9 mouse cellular contexts compared by ENCODE assay signal in the genomic region with DNA sequence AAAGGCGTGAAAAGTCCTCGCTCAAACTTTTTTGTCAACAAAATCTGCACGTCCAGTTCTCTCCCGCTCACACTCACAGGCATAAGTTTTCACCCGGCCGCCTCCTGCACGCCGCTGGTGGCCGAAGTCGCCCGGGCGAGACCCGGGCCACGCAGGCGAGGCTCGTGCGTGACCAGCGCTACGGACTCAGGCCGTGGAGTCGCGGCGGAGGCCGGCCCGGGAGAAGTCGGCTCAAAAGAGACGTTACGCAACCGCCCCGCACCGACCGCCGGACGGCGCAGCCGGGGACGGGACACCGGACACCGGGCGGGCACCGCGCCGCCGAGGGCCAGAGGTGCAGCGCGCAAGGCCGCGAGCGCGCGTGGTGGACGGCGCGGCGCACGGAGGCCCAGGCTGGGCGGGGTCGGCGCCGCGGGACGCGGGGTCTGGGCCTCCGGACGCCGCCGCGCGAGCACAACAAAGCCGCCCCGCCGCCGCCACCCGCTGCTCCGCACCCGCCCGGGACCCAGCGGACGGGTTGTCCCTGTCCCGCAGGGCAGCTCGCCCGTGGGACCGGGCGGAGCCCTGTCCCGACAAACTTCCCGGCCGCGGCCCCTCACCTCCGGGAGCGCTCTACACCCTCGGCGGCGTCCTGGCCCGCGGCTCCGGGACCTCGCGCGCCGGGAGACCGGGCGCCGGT. TPM values are rescaled to one million over a fixed set of nuclear protein-coding genes. Genes with fewer than 3 reads are reported as not detected.
DNase-seq lines count a peak whose midpoint lies in the region; ATAC-seq lines count a peak whose summit lies in the region.
"Had no signal": no experiment of that assay in that cellular context is flagged by ENCODE, and none has a peak within 500 bp of the region (broad histone marks: within the 10 kb centered on the region; RNA-seq: fewer than 3 reads in every experiment).

No protein-coding gene starts in this region.

- H3K9ac ChIP-seq in hindbrain, embryonic 16.5 days (ENCODE audit: low read depth, low read length) = peak overlapping the region; percentile 82
- peak overlapping the region; percentile 94 for H3K9ac ChIP-seq in limb, embryonic 15.5 days
- H3K9ac ChIP-seq in midbrain, embryonic 14.5 days (replicated peaks; ENCODE audit: low read length) = peak overlapping the region; percentile 81
- peak overlapping the region; percentile 92 for H3K9ac ChIP-seq in stomach, embryonic 14.5 days (replicated peaks; ENCODE audit: low read depth, low read length)

- H3K27me3 ChIP-seq in hindbrain, embryonic 16.5 days (replicated peaks; ENCODE audit: control insufficient read depth, insufficient read depth, low read length) = no peaks in the 10 kb centered on the region
- H3K27me3 ChIP-seq in limb, embryonic 15.5 days = no peaks in the 10 kb centered on the region
- no peaks in the 10 kb centered on the region; the same call in 1 of the 2 replicates for H3K27me3 ChIP-seq in midbrain, embryonic 14.5 days (ENCODE audit: control insufficient read depth, insufficient read depth, low read length)
- no peaks in the 10 kb centered on the region for H3K27me3 ChIP-seq in stomach, embryonic 14.5 days (ENCODE audit: control insufficient read depth, insufficient read depth, low read length)

- peak; percentile 28 for ATAC-seq in frontal cortex, adult (ENCODE audit: low TSS enrichment)
- peak; percentile 67 for ATAC-seq in hindbrain, embryonic 16.5 days
- peak; percentile 66 for ATAC-seq in limb, embryonic 15.5 days (ENCODE audit: insufficient number of reproducible peaks, low FRiP score, low TSS enrichment, low read depth)
- peak; percentile 59 for ATAC-seq in midbrain, embryonic 14.5 days (ENCODE audit: low FRiP score, low TSS enrichment)
- peak; percentile 76 for ATAC-seq in stomach, embryonic 14.5 days (ENCODE audit: insufficient number of reproducible peaks, insufficient read depth, low FRiP score, low read depth)

- DNase-seq in frontal cortex, postnatal 25 days (ENCODE audit: low spot score in 2 of 2) = no peak
- peak; percentile 55 to 67 for DNase-seq in cerebellum, postnatal 14 days
- DNase-seq in gastrocnemius, postnatal 10 days = peak; percentile 74
- DNase-seq in midbrain, embryonic 14.5 days = peak; percentile 67

- H3K27ac ChIP-seq in hindbrain, embryonic 16.5 days (ENCODE audit: low read depth, low read length) = peak overlapping the region; percentile 86
- H3K27ac ChIP-seq in limb, embryonic 15.5 days = peak overlapping the region; percentile 98
- peak overlapping the region; percentile 78 for H3K27ac ChIP-seq in midbrain, embryonic 14.5 days (replicated peaks; ENCODE audit: low read depth, low read length)
- H3K27ac ChIP-seq in stomach, embryonic 14.5 days (ENCODE audit: low read length) = peak overlapping the region; percentile 94

- peaks cover 10% of the 10 kb centered on the region for H3K4me1 ChIP-seq in hindbrain, embryonic 16.5 days (ENCODE audit: control insufficient read depth, insufficient read depth, low read depth, low read length)
- peaks cover 32% of the 10 kb centered on the region for H3K4me1 ChIP-seq in limb, embryonic 15.5 days
- H3K4me1 ChIP-seq in midbrain, embryonic 14.5 days (ENCODE audit: control insufficient read depth, insufficient read depth, low read length) = peaks cover 18% of the 10 kb centered on the region; the same call in 1 of the 2 replicates
- H3K4me1 ChIP-seq in stomach, embryonic 14.5 days (ENCODE audit: control insufficient read depth, insufficient read depth, low read length) = peaks cover 14% of the 10 kb centered on the region; the same call in 1 of the 2 replicates

- under 1% methylated on average over 100 of the region's 103 CpGs for WGBS in hindbrain, embryonic 16.5 days
- under 1% methylated on average over 72 of the region's 103 CpGs for whole genome bisulfite sequencing in limb, embryonic 15.5 days
- under 1% methylated on average over 81 of the region's 103 CpGs for WGBS in midbrain, embryonic 14.5 days
- WGBS in stomach, embryonic 14.5 days = 0% methylated on average over 77 of the region's 103 CpGs

- peak overlapping the region; percentile 91 for H3K4me3 ChIP-seq in hindbrain, embryonic 16.5 days (ENCODE audit: low read length)
- H3K4me3 ChIP-seq in limb, embryonic 15.5 days = peak overlapping the region; percentile 95
- peak overlapping the region; percentile 91 for H3K4me3 ChIP-seq in midbrain, embryonic 14.5 days (replicated peaks; ENCODE audit: low read depth, low read length)
- peak overlapping the region; percentile 87 for H3K4me3 ChIP-seq in stomach, embryonic 14.5 days (ENCODE audit: low read depth, low read length)

- H3K36me3 ChIP-seq in hindbrain, embryonic 16.5 days (ENCODE audit: control insufficient read depth, insufficient read depth, low read length) = no peaks in the 10 kb centered on the region
- H3K36me3 ChIP-seq in limb, embryonic 15.5 days = no peaks in the 10 kb centered on the region
- no peaks in the 10 kb centered on the region for H3K36me3 ChIP-seq in midbrain, embryonic 14.5 days (ENCODE audit: control insufficient read depth, insufficient read depth, low read length)
- H3K36me3 ChIP-seq in stomach, embryonic 14.5 days (ENCODE audit: control insufficient read depth, insufficient read depth, low read length) = no peaks in the 10 kb centered on the region

- H3K4me2 ChIP-seq in hindbrain, embryonic 16.5 days (ENCODE audit: low read length) = peak overlapping the region; percentile 84
- H3K4me2 ChIP-seq in limb, embryonic 15.5 days = peak overlapping the region; percentile 70
- peak overlapping the region; percentile 92 for H3K4me2 ChIP-seq in midbrain, embryonic 14.5 days (ENCODE audit: low read length)
- H3K4me2 ChIP-seq in stomach, embryonic 14.5 days (replicated peaks; ENCODE audit: low read depth, low read length) = peak overlapping the region; percentile 77

- no peaks in the 10 kb centered on the region for H3K9me3 ChIP-seq in hindbrain, embryonic 16.5 days (ENCODE audit: control insufficient read depth, low read length)
- no peaks in the 10 kb centered on the region for H3K9me3 ChIP-seq in limb, embryonic 15.5 days
- H3K9me3 ChIP-seq in midbrain, embryonic 14.5 days (ENCODE audit: control insufficient read depth, low read length) = no peaks in the 10 kb centered on the region
- no peaks in the 10 kb centered on the region for H3K9me3 ChIP-seq in stomach, embryonic 14.5 days (ENCODE audit: control insufficient read depth, low read depth, low read length)

RNA-seq across cellular contexts. Expression of a gene that starts 0.5 kb away (rescaled TPM):
- total RNA-seq in gastrocnemius, postnatal 10 days (2021) = not detected
- not detected in 2 replicates for polyA plus RNA-seq in hindbrain, embryonic 16.5 days (2015; fragmentation: Nextera tagmentation; extraction: Ambion mirVana)
- not detected in 2 replicates for polyA plus RNA-seq in limb, embryonic 15.5 days (2015; fragmentation: Nextera tagmentation; extraction: Ambion mirVana)
- polyA plus RNA-seq in midbrain, embryonic 14.5 days (2014; fragmentation: Nextera tagmentation; extraction: Ambion mirVana) = not detected in 2 replicates
- not detected in 2 replicates for polyA plus RNA-seq in stomach, embryonic 14.5 days (2014; fragmentation: Nextera tagmentation; extraction: Ambion mirVana)
- polyA plus RNA-seq: large intestine, adult 2 months had no signal

RNA-seq across cellular contexts. Expression of a gene that starts 12.8 kb away (rescaled TPM):
- total RNA-seq in gastrocnemius, postnatal 10 days (2021) = 10 to 100 TPM; 21.7 to 26.7 TPM
- polyA plus RNA-seq in hindbrain, embryonic 16.5 days (2015; fragmentation: Nextera tagmentation; extraction: Ambion mirVana) = 5.9 and 7.8 TPM in 2 replicates
- polyA plus RNA-seq in limb, embryonic 15.5 days (2015; fragmentation: Nextera tagmentation; extraction: Ambion mirVana) = 25.0 and 28.0 TPM in 2 replicates
- 5.4 and 7.1 TPM in 2 replicates for polyA plus RNA-seq in midbrain, embryonic 14.5 days (2014; fragmentation: Nextera tagmentation; extraction: Ambion mirVana)
- polyA plus RNA-seq in stomach, embryonic 14.5 days (2014; fragmentation: Nextera tagmentation; extraction: Ambion mirVana) = 20.8 and 21.5 TPM in 2 replicates

RNA-seq across cellular contexts. Expression of a gene that starts 52.5 kb away (rescaled TPM):
- total RNA-seq in gastrocnemius, postnatal 10 days (2021) = 10 to 100 TPM; 54.2 to 56.0 TPM
- 26.7 and 32.5 TPM in 2 replicates for polyA plus RNA-seq in hindbrain, embryonic 16.5 days (2015; fragmentation: Nextera tagmentation; extraction: Ambion mirVana)
- 19.2 and 22.4 TPM in 2 replicates for polyA plus RNA-seq in limb, embryonic 15.5 days (2015; fragmentation: Nextera tagmentation; extraction: Ambion mirVana)
- 35.6 and 47.9 TPM in 2 replicates for polyA plus RNA-seq in midbrain, embryonic 14.5 days (2014; fragmentation: Nextera tagmentation; extraction: Ambion mirVana)
- 41.8 and 59.4 TPM in 2 replicates for polyA plus RNA-seq in stomach, embryonic 14.5 days (2014; fragmentation: Nextera tagmentation; extraction: Ambion mirVana)

Comparison
In these comparisons a context has a peak if more than half of its experiments do, and no peak if none do; other contexts are left out.
1. DNase-seq: peak in cerebellum, postnatal 14 days (2 of 2), gastrocnemius, postnatal 10 days (single experiment) and midbrain, embryonic 14.5 days (single experiment); none in frontal cortex, postnatal 25 days (0 of 2).
2. Peak in every context shown above with its lines, with median percentiles within 50 percentile points of each other: ATAC-seq, H3K27ac ChIP-seq, H3K4me2 ChIP-seq, H3K4me3 ChIP-seq and H3K9ac ChIP-seq.